Mouse (Mus musculus) forelimb bud, embryonic 11.5 days (tissue): ENCODE data around the gene Secisbp2l.

Experiments used
- DNase-seq: peaks from one replicate; pipeline ENCODE4 v3.0.0-alpha.2; 2012; ENCODE audit warnings: low read depth, low spot score

The Secisbp2l gene

DNA sequence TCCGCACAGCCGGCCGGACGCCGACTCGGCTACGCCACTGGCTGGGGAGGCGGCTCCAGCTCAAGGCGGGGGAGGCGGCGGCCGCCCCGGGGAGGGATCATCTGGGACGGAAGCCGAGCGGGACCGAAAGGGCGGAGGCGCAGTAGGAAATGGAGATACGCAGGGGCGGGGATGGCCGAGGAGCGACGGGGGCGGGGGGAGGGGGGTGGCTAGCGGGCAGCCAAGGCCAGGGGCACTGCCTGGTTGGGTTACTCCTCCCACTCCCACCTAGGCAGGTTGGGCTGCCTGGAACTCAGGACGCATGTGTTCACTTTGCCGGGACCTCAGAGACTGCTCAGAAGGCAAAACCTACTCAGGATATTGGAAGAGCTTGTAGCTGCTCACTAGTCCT is at the start of gene Secisbp2l:
Secisbp2l (minus strand) TSS at position 152 of the 391 bp plus-strand sequence.
- DNase-seq: peak; percentile 84

DNA sequence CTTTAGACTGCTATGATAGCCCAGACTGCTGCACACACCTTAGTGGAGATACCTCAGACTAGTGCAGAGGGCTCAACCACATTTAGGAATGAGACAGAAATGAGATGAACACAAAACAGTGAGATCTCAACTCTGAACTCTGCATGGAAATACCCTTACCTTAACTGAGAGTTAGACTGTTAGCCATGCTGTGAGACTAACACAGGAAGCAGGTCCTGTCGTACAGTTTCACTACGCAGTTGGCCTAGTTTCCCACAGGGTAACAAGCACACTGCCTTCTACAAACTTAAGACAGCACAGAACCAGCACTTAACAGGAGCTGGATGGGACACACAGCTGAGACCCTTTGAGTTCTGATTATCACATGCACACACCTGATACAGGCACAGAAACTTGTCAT is 47.3 kb upstream of the Secisbp2l start:
- DNase-seq: no peak

DNA sequence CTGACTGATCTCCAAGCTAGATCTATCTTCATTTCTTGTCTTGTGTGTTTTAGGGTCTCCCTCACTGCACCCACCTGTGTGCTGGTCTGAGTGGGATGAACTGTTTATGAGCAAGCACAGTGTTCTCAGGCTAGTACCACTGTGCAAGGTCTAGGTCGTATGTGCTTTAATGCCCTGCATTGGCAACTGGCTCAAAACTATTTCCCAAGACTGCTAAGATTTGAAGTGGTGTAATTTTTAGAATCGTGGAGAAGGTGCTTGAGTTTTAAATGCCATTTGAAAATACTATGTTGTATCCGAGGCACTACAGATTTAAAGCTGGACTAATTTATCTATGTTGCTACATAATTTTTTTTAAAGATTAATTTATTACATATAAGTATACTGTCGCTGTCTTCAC is 45.2 kb upstream of the Secisbp2l start:
- DNase-seq: no peak

DNA sequence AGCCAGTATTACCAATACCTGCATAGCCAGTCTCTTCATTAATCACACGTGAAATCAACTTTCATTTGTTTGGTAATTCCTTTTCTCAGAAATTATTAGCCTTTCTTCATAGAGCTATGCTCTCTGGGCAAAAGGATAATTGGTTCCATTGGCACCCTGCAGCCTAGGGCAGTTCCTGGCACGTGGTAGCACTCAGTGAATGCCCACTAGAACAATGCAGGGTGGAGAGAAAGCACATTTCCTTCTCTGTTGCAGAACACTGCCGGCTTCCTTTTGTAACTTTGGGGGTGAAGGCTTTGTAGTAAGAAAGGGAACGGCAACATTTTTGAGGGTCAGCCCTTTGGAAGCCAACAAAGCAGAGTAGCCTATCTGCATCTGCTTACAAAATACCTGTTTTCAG is 43.5 kb upstream of the Secisbp2l start:
- DNase-seq: no peak

DNA sequence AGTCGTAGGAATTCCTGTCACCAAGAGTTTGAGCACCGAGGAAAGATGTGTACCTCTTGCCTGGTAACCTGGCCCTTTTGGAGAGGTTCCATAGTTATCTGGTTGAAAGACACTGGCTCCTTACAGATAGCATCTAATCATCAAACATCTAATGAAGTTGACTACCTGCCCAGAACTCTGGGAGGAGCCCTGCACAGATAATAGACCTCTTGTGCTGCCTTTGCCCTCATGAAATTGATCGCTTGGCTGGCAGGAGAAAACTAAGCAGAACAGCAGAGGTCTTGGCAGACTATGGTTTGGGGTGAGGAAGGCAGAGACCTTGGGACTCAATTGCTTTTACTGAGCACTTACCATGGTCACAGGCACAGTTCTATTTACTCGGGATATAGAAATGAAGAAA is 37.7 kb upstream of the Secisbp2l start:
- DNase-seq: no peak

DNA sequence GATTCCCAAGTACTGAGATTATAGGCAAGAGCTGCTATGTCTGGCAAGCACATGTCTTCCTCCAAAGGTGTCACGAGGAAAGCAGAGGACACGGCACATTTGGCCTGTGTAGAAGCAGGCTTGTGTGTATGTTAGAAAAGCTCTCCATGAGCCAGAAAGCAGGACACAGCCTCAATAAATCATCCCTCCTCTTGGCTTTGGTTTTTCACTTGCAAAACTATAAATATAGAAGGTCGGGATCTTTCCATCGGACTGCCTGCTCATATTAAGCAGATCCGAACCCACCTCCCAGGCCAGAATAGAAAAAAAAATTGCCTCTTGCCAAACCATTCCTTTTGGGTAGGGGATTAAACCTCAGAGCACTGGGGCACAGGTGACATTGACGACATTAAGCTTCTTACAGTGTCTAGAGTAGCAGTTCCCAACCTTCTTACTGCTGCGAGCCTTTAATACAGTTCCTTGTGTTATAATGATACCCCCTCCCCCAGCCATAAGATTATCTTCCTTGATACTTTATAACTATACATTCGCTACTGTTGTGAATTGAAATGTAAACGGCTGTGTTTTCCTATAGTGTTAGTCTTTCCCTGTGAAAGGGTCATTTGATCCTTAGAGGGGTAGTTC is 31.4 kb upstream of the Secisbp2l start:
- DNase-seq: no peak

DNA sequence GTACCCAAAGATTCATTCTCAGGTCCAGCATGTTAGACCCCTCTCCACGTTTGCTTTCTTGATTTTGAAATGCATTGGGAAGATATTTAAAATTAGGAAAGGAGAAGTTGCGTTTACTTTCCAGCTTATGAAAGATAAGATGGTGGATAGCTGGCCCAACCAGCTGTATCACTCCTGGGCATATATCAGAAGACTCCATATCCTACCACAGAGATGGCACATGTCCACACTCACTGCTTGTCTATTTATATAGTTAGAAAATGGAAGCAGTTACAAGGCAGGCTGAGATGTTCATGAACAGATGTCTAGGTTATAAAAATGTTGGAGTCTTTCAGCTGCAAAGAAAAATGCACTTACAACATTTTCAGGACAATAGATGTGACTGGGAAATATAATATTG is 28.7 kb upstream of the Secisbp2l start:
- no peak for DNase-seq

DNA sequence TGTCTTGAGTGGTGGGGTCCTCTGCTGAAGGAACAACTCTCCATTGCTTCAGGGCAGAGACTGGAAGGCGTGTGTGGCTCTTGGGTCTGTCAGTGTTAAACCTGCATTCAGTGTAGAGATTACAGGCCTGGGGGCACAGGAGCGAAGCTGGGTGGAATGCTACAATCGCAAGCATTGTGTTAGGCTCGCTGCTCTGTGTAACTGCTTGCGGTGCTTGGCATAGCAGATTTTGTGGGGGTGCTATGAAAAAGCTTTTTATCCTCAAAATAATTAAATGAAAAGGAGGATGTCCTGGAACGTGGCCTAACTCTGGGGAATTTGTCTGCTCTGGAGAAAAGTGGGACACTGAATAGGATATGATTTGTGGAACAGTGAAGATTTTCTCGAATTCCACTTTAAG is 26.9 kb upstream of the Secisbp2l start:
- no peak for DNase-seq

DNA sequence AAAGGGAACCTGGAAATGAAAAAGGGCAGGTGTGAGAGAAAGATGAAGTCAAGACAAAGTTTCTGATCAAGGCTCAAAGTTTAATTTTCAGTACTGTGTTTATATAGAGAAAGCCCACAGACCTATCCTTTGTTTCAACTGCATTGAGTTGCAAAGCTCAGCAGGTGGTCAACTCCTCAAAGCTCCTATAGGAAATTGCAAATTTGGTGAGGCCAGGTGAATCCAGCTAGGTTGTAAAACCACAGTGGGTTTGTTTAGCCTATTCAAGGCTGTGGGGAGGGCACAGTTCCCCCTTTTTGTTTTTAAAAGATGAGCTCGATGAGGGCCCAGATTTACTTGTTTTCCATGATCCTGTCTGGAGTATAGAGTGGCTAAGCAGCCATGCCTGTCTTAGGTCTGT is 23.2 kb upstream of the Secisbp2l start:
- DNase-seq: no peak

DNA sequence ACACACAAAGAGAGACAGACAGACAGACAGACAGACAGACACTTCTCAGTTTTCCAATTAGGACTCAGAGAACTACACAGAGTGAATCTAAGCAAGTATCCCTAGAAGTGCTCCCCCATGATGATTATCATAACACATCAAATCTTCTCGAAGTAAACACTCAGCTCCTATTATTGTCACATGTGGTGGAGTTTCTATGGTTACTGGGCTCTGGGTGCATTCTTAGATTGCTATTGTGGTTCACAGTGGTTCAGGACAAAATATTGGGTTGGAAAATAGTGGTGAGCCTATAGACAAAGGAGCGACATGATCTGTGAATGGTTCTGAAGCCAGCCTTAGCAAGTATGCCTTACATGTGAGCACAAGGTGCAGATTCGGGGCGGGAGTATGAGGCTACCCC is 19.3 kb upstream of the Secisbp2l start:
- no peak for DNase-seq

DNA sequence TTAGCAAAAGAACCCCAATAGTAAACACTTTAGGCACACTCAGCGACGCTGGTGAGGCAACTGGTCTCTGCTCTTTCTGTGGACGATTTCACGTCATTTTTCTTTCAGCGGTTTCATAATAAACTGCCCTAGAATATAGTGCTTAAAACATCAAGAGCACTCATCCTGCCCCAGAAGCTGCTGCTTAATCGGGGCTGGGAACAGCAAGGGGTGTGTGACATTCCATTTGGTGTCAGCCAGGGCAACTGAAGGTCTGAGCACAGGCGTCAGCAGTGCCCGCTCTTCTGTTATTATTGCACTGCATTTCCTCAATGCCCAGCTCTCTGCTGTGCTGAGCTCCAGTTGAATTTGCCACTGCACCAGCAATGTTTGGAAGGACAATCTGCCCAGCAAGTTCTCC is 18.4 kb upstream of the Secisbp2l start:
- DNase-seq: no peak

DNA sequence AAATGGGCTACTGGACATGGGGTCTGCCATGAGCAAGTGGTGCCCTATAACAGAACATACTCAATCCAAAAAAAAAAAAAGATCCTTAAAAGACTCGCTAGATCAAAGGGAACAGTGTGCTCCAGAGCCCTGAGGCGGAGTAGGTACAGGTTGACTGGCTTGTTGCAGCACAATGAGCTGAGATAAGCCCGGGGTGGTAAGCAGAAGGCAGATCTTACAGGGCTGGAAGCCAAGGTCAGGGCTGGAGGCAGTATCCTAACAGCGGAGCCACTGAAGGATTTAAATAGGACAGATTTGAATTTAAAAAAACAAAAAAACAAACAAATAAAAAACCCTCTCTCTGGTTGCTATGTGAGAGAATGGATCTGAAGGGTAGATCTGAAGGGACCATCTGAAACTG is 17.8 kb upstream of the Secisbp2l start:
- no peak for DNase-seq

DNA sequence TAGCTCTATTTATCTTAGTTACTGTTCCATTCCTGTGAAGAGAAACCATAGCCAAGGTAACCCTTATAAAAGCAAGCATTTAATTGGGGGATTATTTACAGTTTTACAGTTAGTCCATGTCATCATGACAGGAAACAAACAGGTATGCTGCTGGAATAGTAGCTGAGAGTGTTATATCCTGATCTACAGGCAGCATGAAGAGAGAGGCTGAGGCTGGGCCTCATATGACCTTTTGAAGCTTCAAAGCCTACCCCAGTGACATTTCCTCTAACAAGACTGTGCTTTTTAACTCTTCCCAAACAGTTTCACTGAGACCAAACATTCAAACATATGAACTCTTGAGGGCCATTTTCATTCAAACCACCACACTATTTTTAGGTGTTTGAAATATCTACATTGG is 15.2 kb upstream of the Secisbp2l start:
- no peak for DNase-seq

DNA sequence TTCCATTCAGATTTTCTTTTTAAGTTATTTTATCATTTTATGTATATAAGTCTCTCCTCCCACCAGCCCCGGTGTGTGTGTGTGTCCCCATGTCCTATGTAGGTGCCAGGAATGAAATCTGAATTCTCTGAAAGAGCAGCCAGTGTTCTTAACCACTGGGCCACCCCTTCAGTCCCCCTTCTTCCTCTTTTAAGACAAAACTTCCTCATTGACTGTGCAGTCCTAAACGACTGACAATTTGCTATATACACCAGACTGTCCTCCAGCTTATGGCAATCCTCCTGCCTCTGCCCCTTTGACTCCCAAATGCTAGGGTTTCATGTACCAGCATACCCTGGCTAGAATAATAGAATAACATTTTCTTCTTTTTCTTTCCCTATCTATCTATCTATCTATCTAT is 12.4 kb upstream of the Secisbp2l start:
- DNase-seq: no peak

DNA sequence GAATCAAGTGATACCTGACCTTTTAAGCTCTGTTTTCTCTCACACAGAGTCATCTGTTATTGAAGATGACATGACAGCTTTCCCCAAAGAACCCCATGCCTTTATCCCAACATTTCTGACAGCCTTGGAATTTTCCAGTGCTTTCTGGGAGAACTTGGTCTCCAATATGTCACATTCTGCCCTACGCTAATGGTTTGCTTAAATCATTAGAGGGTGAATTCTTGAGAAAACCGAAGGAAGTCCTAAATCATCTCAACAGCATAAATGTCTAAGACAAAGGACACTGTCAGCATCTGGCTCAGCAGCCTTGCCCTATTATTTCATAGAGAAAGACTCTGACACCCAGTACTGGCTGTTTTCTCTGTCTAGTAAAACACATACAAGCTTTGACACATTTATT is 11.5 kb upstream of the Secisbp2l start:
- no peak for DNase-seq

DNA sequence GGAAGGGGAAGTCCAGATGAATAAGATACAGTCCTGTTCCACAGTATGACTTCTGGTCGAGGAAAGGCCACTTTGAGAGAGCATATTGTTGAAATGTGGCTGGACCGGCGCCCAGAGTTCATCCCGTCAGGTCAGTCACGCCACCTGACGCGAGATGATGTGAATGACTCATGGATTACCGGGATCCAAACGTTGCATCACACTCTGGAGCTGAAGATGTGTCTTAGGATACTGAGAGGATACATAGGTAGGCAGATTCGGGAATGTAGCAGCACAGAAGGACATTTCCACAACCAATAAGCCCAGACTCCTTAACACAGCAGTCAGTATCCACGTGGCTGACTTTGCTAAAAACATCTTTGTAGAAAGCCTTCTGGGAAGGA is 10.2 kb upstream of the Secisbp2l start:
- no peak for DNase-seq

DNA sequence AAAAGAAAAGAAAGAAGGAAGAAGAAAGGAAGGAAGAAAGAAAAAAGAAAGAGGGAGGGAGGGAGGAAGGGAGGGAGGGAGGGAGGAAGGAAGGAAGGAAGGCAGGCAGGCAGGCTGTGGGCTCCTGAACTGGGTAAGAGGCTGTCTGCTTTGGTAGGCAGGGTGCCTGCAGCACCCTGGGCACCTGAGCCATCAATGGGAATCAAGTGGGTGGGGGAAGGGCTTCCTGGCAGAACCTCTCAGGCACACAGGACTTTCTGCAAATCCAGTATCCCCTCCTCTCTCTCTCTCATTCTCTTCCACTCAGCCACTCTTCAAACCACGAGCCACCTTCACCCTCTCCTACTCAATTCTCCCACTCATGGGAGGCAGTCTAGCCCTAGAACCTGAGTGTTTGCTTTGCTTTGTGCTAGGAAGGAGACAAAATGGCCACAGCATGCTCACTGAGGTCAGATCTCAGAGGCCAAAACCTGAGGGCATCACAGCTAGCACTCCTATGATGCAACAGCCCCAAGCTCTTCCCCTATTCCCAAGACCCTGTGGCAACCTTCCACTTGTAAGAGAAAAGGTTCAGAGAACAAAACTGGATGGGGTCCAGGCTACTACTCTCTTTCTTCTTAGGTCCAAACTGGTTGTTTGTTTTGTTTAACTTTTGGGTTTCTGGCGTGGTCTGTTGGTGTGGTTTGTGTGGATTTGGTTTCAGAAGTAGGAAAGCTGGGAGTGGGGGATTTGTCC is 9.6 kb upstream of the Secisbp2l start:
- DNase-seq: no peak

DNA sequence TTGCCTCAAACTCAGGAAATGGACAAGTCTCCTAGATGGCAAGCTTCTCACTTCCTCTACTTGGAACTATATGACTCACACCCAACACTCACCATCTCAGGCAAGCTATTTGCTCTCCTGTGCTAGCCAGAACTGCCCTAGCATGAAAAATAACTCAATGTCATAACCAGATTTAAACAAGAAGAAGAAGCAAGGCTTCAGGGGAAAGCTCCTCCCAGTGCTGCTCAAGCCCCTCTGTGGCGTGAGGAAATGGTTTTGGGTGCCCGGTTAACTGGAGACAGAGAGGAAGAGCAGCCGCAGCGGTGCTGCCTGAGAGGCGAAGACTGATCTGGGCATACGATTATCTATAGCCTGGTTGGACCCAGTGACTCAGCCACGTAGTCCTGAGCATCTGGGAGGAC is 8.8 kb upstream of the Secisbp2l start:
- DNase-seq: no peak

DNA sequence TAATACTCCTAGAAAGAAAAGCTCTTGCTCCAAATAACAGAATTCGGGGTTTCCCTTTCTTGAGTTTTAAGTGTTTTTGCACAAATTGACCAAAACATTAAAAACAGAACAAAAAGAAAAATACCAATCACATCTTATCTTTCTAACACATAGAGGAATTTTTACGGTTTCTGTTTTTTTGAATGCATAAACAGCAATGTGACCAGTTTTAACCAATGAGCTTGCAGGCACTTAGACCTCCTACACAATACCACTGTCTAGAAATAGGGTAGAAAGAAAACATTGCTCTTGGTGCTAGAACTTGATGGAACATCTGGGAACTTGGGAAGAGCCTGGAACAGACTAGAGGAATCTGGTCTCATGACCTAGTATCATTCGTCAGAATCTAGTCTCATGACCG is 7.6 kb upstream of the Secisbp2l start:
- DNase-seq: no peak

DNA sequence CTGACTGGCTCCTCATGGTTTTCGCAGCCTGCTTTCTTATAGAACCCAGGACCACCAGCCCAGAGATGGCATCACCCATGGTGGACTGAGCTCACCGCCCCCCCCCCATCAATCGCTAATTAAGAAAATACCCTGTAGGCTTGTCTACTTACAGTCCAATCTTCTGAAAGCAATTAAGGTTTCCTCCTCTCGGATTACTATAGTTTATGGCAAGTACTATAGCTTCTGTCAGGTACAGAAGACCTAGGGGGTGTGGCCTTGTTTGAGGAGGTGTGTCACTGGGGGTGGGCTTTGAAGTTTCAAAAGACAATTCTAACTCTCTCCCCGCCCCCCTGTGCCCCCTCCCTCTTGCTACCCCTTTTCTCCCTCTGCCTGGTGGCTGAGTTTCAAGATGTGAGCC is 6.6 kb upstream of the Secisbp2l start:
- DNase-seq: no peak

DNA sequence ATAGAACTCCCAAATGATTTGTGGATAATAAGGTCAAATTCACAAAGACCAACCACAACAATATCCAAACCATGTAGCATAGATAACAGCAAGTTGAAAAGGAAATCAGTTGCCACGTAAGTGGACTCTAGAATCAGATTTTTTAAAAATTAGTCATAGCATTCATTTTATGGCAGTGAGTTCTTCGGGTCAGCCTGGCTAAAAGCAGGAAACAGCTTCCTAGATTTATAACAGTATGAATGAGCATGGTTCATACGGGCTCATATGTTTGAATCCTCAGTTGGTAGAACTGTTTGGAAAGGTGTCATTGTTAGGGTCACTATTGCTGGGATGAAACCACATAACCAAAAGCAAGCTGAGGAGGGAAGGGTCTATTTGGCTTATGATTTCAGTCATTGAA is 6.1 kb upstream of the Secisbp2l start:
- no peak for DNase-seq

DNA sequence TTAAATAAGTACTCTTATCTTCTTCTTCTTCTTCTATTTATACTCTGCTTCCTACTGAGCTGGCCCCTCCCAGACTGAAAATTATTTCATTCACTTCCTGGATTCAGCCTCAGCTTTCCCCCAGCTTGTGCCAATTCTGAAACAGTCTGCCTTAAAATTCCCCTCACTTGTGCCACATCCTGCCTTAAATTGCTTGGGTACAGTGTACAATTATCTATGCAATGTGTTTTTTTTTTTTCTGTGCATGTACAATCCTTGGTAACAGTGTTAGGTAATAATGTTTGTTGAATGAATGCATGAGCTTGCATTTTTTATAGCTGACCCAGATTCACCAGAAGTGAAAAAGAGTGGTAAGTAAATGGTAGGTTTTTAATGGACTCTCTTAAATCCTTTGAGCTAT is 5.7 kb upstream of the Secisbp2l start:
- DNase-seq: no peak

DNA sequence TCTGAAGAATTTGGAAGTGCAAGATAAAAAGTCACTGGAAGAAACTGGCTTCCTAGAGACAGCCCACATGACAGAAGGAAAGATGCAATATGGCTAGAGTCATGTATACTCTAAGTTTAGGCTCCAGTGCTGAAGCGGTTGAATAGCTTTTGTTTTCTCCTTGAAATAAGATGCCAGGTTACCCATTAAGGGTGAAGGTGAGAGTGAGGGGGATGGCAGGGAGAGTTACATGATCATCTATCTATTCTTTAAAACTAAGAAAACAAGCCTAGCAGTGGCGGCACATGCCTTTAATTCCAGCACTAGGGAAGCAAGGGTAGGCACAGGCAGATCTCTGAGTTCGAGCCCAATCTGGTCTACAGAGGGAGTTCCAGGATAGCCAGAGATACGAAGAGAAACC is 2.4 kb upstream of the Secisbp2l start:
- no peak for DNase-seq

DNA sequence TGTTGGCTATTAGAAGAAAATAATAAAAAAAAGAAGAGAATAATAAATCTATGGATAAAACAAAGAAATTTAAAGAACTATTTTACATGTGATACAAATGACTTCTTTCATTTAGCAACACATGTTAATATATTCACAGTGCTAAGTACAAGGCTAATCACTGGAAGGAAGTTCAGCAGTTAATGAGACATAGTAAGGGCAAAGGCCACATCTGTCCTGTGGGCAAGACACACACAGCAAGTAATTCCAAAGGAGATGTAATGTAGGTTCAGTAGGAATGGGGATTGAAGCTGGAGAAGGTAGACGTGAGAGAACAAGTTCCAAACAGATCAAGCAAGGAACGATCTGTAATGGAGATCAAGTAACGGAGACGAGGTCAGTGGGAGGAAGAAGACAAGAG is 1.7 kb upstream of the Secisbp2l start:
- no peak for DNase-seq
